Mouse (Mus musculus) common myeloid progenitor, adult 5-6 weeks (primary cell): ENCODE results near the gene Frs2. TPM values are rescaled to one million over a fixed set of nuclear protein-coding genes. Genes with fewer than 3 reads are reported as not detected.
"Not testable (repeated sequence)": the region's sequence is repeated elsewhere in the genome, so short reads cannot be mapped to it uniquely, and the experiment has no call there.

Experiments
- ATAC-seq: replicated peaks from 2 replicates; pipeline ENCODE4 v1.8.0; 2016; ENCODE audit warnings: low read depth, mild to moderate bottlenecking, moderate TSS enrichment, inconsistent platforms; ENCODE audit not compliant: poor library complexity, severe bottlenecking
- total RNA-seq: library from RNA; stranded (forward); fragments of 200-1000, 187-1606 nt; gene quantifications from 2 replicates; pipeline ENCODE4 v1.2.3, GENCODE M21; 2017

Frs2 gene
- total RNA-seq, 1 experiment from 2014 or later: 24.8 TPM

DNA sequence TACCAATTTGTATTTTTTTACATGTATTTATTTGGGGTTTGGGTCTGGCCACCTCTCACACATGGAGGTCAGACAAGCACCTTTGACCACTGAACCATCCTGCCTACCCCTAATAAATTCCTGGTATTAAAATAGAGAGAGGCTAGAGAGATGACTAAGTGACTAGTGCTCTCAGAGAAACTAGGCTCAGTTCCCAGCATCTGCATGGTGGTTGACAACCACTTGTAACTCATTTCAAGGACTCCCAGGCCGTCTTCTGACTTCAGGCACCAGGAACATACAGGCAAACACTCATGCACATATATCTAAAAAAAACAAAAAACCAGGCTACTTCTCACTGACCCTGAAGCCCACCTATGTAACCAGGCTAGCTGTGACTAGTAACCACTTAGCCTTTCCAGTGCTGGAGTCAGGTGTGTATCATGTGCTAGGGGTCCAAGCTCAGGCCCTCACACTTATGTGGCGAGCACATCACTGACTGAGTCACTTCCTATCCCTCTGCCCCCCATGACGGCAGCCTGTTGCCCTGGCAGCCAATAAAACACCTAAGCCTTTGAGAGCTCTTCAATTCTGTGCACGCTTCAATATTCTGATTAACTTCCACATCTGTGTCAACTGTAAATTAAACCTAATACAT, 98.3 kb downstream of the Frs2 start:
- ATAC-seq: no peak

DNA sequence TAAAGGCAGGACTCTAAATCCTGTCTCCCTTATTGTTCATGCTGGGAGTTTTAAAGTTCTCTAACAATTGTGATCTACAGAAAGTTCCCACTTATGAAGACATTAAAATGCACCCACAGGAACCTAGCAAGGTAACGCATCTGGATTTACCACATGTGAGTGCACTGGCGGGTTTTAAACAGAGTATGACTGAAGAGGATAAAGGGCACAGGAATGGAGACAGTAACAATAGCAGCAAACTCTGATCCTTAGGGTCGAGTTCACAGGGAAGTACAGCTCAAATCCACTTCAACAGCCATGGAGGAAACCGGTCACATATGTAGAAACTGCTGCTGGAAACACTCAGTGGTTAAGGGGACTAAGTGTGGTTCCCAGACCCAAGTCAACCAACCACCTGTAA, 99.1 kb downstream of the Frs2 start:
- ATAC-seq: no peak

DNA sequence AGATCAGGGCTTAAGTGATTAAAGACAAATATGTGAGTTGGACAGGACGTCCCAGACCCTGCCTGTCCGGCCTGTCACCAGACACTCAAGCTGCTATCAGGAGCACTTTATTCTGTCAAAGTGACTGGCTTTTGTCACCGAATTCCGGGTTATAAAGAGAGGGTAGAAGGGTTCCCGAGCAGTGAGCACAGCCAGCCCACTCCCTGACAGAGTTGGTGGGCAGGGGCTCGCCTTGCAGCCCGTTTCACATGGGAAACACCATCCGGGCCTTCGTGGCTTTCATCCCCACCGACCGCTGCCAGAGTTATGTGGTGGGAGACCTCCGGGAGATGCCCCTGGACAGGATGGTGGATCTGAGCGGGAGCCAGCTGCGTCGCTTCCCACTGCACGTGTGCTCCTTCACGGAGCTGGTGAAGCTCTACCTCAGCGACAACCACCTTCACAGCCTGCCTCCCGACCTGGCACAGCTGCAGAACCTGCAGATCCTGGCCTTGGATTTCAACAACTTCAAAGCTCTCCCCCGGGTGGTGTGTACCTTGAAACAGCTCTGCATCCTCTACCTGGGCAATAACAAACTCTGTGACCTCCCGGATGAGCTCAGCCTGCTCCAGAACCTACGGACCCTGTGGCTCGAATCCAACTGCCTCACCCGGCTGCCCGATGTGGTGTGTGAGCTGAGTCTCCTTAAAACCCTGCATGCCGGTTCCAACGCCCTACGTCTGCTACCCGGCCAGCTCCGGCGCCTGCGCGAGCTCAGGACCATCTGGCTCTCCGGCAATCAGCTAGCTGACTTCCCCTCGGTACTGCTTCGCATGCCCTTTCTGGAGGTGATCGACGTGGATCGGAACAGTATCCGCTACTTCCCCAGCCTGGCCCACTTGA, 102.9 kb downstream of the Frs2 start, which contains the start of gene Lrrc10:
Lrrc10 (plus strand) TSS at position 167 of the 882 bp plus-strand sequence.
- peak; percentile 50 for ATAC-seq

DNA sequence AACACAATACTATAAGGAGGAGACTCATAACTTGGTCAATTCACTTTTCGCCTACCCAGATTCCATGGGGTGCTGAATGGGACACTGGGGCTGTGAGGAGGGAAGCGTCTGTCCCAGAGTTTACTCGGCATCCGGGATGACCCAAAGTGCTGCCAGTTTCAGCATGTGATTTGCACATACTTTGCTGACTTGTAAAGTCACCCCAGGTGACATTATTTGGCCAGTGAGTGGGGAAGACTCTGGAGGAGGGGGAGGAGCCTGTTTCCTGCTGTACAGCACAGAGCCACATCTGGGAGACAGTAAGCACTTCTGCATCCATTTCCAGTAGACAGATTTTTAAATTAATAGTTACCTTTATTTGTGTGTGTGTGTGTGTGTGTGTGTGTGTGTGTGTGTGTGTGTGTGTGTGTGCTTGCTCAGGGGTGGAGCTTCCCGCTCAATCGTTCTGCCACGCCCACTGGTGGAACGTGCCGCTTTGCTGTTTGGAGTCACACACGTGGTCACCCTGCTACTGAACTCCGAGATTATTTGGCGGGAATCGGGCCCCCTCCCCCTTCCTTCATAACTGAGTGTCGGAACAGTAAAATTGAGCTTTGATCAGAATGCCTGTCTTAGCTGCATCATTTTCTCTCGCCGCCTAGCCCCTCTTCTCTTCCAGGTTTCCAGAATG, 104.7 kb downstream of the Frs2 start:
- ATAC-seq: 0 out of 2 replicates have a peak, but pooled peaks have one; percentile 40

DNA sequence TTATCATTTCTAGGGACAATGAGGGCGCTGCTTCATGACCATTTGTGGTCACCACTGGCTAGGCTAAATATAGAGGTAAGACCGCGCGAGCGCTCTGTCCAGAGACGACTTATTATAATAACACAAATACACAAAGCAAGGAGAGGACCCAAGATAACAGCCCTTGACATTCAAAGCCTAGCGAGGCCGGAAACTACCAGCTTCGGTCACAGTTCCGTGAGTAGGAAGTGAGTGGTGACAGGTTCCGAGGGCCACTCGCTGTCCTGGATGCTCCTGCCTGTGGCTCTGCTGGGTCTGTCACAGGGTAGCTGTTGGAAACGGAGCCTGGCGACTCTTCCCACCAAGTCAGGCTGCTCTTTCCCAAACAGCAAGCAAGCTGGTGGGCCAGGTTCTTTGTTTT, 106.0 kb downstream of the Frs2 start:
- no peak for ATAC-seq

DNA sequence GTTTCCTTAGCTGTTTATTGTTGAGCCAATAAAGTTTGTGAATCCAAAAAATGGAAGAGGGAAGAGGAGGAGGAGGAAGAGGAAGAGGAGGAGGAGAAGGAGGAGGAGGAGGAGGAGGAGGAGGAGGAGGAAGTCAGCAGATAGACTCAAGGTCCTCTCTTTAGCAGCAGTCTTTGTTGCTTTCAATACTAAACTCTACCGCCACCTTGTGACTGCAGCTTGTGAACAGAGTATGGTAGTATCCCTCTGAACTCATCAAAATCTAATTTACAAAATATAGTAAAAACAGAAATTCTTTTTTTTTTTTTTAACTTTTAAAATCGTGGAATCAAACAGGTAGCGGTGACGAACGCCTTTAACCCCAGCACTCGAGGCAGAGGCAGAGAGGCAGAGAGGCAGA, 108.0 kb downstream of the Frs2 start:
- ATAC-seq: 0 out of 2 replicates have a peak, but pooled peaks have one; percentile 52

DNA sequence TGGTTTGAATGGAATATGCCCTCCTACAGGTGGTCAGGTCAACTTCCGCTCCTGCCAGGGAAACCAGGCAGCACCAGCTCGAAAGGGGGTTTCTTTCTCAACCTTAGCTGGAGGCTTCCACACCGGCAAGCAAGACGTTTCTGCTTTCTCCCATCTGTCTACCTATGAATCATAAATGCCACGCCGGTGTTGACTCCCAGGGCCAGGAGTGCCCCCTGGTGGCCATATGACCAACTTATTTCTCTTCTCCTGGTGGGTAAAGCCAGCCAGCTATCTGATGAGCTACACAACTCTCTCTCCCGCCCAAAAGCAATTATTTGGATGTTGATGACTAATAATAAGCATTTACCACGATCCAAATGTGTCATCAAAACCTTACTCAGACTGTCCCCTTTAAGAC, 114.5 kb downstream of the Frs2 start:
- ATAC-seq: peak; percentile 98

DNA sequence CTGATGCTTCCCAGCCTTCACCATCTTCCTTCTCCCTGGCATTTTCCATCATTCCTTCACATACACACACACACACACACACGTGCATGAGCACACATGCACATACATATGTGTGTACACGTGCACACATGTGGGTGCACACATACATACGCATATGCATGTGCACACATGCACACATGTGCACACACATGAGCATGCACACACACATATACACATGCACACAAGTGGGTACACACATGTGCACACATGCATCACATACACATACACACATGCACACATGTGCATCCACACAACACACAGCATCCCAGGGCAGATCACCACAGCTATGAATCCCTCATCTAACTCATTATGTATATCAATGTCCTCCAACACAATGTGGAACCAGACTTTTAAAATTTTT, 117.2 kb downstream of the Frs2 start:
- no peak for ATAC-seq

DNA sequence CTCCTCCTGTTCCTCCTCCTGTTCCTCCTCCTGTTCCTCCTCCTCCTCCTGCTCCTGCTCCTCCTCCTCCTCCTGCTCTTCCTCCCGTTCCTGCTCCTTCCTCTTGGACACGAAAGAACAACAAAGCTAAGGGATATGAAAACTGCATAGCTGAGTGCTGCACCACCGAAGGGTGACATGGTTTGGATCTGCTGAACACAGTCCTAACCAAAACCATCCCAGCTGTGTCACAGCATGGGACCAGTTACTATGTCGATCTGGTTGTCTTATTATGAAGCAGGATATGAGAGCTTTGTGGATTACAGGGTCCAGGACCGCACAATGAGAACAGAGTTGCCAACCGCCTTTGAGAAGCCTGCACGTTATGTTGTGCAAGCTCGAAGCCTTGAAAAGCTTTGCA, 122.2 kb downstream of the Frs2 start:
- ATAC-seq: no peak; the same call in 1 of the 2 replicates

DNA sequence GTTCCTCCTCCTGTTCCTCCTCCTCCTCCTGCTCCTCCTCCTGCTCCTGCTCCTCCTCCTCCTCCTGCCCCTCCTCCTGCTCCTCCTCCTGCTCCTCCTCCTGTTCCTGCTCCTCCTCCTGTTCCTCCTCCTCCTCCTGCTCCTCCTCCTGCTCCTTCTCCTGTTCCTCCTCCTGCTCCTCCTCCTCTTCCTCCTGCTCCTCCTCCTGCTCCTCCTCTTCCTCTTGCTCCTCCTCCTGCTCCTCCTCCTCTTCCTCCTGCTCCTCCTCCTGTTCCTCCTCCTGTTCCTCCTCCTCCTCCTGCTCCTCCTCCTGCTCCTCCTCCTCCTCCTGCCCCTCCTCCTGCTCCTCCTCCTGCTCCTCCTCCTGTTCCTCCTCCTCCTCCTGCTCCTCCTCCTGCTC, 122.6 kb downstream of the Frs2 start:
- not testable (repeated sequence) for ATAC-seq

DNA sequence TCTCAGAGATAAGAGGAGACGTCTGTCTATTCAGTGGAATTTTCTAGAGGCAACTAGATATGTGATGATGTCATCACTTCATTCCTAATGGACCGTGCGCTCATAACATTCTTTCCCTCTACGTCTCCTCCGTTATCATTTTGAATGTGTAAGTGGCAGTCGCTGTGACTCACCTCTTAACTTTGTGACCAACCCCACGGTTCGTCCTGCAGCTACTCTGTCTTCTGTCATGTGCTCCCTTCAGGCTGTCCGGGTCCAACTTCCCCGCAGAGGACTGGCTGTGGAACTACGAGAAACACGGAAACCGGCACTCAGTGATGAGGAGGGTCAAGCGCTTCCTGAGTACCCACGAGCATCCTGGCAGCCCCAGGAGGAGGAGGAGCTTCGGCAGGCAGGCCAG, 124.6 kb downstream of the Frs2 start:
- ATAC-seq: peak; percentile 64

DNA sequence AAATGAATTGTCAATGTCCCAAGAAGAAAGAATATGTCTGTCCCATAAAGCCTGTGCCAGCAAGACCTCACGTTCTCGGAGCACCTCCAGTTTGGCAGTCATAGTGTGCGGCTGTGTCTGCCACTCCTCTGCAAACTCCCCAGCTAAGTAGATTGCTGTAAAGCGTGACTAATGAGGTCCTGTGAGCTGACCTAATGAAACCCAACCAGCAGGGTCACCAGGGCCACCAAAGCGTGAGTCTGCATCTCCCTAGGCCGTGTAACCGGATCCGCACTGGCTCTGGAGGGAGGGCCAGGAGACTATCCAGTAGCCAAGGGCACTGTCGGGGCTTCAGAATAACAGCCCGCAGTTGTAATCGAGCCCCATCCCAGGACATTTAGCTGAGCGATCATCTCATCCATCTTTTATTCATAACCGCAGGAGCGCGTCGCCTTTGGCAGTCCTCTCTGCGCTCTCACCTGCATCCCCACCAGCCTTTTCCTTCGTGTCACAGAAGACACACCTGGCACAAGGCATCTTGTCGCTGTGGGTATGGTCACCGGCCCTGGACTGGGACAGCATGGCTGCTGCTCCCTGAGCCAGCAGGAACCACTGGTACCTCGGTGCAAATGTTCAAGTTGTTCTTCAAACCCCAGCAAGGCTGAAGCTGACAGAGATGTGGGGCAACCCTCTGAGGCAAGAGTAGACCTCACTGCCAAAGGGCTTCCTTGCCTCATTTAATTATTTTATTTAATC, 127.1 kb downstream of the Frs2 start:
- no peak for ATAC-seq

Other genes with a start within 250 kb of the Frs2 start
- 8.2 and 14.3 TPM in 2 replicates for gene Rab3ip, start 197.8 kb downstream of the Frs2 start, total RNA-seq
- not detected in 2 replicates for gene Gm10271, start 175.9 kb downstream of the Frs2 start, total RNA-seq
- gene Best3, start 162.2 kb downstream of the Frs2 start, total RNA-seq: not detected in 2 replicates
- gene Lrrc10, start 103.2 kb downstream of the Frs2 start, total RNA-seq: not detected in 2 replicates
- gene Cct2, start 84.7 kb downstream of the Frs2 start, total RNA-seq: 664 and 671 TPM in 2 replicates
- 174 and 192 TPM in 2 replicates for gene Yeats4, start 76.0 kb upstream of the Frs2 start, total RNA-seq
- not detected in 2 replicates for gene 9530003J23Rik, start 90.2 kb upstream of the Frs2 start, total RNA-seq
- 252 and 262 TPM in 2 replicates for gene Lyz2, start 133.8 kb upstream of the Frs2 start, total RNA-seq
- gene Lyz1, start 144.3 kb upstream of the Frs2 start, total RNA-seq: not detected in 2 replicates
- gene Cpsf6, start 231.5 kb upstream of the Frs2 start, total RNA-seq: 152 and 168 TPM in 2 replicates